Mouse (Mus musculus): ENCODE measurements around the gene Gm13275. TPM values are rescaled to one million over a fixed set of nuclear protein-coding genes. Genes with fewer than 3 reads are reported as not detected.
A peak's percentile ranks its signal among the peaks of the same experiment; 100 is the strongest.
"Not testable (repeated sequence)": the region's sequence is repeated elsewhere in the genome, so short reads cannot be mapped to it uniquely, and the experiment has no call there.

Gene Gm13275
- polyA plus RNA-seq (2015; fragmentation: Nextera tagmentation; extraction: Ambion mirVana): not detected in 2 replicates

DNA sequence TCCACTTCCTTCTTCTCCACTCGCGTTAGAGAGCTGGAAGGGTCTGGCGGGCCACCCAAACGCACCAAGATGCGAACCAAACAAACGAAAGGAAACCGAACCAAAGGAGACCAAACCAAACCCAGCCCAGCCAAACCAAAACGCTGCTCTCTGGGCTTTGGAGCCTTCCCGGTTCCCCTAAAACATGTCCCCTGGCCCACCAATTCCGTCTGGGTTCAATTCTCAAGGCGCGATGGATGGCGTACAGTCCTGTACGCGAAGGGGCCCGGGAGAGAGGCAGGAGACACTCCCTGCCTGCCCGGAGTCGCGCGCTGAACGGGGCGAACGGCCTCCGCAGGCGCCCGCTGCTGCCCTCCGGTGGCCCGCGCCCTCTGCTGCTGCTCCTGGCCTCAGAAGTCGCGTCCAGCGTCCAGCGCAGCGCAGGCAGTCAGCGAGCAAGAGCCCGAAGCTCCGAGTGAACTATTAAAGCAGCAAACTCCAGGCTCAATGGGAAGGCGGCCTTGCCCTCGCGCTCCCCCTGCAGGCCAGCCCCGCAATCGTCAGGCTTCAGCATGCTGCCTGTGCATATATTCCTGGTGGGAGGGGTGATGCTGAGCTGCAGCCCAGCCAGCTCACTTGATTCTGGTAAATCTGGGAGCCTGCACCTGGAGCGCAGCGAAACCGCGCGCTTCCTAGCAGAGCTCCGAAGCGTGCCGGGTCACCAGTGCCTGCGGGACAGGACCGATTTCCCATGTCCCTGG is at the start of gene Gm13275:
TSS of gene Gm13275 (plus strand) at position 552 of the 740 bp plus-strand sequence.
- H3K4me2 ChIP-seq (ENCODE audit: low read length); H3K27ac ChIP-seq (ENCODE audit: low read length); H3K36me3 ChIP-seq (ENCODE audit: control insufficient read depth, insufficient read depth, low read length); ATAC-seq; H3K4me1 ChIP-seq (ENCODE audit: control insufficient read depth, insufficient read depth, low read length); H3K27me3 ChIP-seq (ENCODE audit: control insufficient read depth, insufficient read depth, low read depth, low read length); H3K9ac ChIP-seq (ENCODE audit: low read depth, low read length); H3K9me3 ChIP-seq (replicated peaks; ENCODE audit: control insufficient read depth, low read length, poor library complexity, severe bottlenecking); H3K4me3 ChIP-seq (ENCODE audit: low read depth, low read length): not testable (repeated sequence)
- WGBS: 0% methylated on average over 1 of the region's 52 CpGs

DNA sequence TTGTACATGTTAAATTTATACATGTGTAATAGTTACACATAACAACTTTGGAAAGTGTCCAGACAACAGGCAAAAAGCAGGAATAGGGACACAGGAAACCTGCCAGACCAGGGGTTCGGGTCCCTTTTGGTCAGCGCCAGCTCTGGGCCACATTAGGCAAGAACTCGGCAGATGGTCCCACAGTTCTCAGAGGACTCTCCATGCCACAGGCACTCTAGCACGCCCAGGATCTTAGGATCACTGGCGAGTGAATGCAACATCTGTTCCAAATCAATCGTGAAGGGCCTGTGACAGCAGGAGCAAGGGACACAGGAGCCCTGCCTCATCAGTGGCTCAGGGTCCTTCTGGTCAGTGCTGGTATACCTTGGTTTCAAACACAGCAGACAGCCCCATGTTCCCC is 44.4 kb upstream of the Gm13275 start:
- no peaks in the 10 kb centered on the region for H3K9me3 ChIP-seq (replicated peaks; ENCODE audit: control insufficient read depth, low read length, poor library complexity, severe bottlenecking)

GRCm38 (mm10) chr4:88754818-88755340 is 39.4 kb upstream of the Gm13275 start, which contains the start of gene Gm13271:
Gene Gm13271 (plus strand): TSS chr4:88754868.
- not testable (repeated sequence) for H3K4me2 ChIP-seq (ENCODE audit: low read length); H3K27ac ChIP-seq (ENCODE audit: low read length); H3K4me3 ChIP-seq (ENCODE audit: low read depth, low read length); H3K27me3 ChIP-seq (ENCODE audit: control insufficient read depth, insufficient read depth, low read depth, low read length); ATAC-seq; H3K9ac ChIP-seq (ENCODE audit: low read depth, low read length); H3K9me3 ChIP-seq (replicated peaks; ENCODE audit: control insufficient read depth, low read length, poor library complexity, severe bottlenecking); H3K36me3 ChIP-seq (ENCODE audit: control insufficient read depth, insufficient read depth, low read length); H3K4me1 ChIP-seq (ENCODE audit: control insufficient read depth, insufficient read depth, low read length)
- WGBS: 77% methylated on average over 13 of the region's 15 CpGs

More for the DNA sequence above, 44.4 kb upstream of the Gm13275 start:
- Histone ChIP-seq H3K4me1 (ENCODE audit: control insufficient read depth, insufficient read depth, low read length) (no peaks in the 10 kb centered on the region), H3K27ac (ENCODE audit: low read length) (no peak overlapping the region), H3K36me3 (ENCODE audit: control insufficient read depth, insufficient read depth, low read length) (no peaks in the 10 kb centered on the region), H3K27me3 (ENCODE audit: control insufficient read depth, insufficient read depth, low read depth, low read length) (no peaks in the 10 kb centered on the region), H3K4me3 (ENCODE audit: low read depth, low read length) (no peak overlapping the region), H3K4me2 (ENCODE audit: low read length) (no peak overlapping the region), H3K9ac (ENCODE audit: low read depth, low read length) (no peak overlapping the region)
- 65% methylated on average over 6 of the region's 6 CpGs for WGBS
- no peak for ATAC-seq

GRCm38 (mm10) chr4:88756581-88757513 is 37.4 kb upstream of the Gm13275 start:
- 11% methylated on average over 28 of the region's 31 CpGs for WGBS

DNA sequence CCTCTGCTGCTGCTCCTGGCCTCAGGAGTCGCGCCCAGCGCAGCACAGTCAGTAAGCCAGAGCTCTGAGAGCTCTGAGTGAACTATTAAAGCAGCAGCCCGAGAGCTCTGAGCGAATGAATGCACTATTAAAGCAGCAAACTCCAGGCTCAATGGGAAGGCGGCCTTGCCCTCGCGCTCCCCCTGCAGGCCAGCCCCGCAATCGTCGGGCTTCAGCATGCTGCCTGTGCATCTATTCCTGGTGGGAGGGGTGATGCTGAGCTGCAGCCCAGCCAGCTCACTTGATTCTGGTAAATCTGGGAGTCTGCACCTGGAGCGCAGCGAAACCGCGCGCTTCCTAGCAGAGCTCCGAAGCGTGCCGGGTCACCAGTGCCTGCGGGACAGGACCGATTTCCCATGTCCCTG is 36.7 kb upstream of the Gm13275 start:
- peak overlapping the region; percentile 74 for H3K4me2 ChIP-seq (ENCODE audit: low read length)
- peak overlapping the region; percentile 45; the same call in 1 of the 2 replicates for H3K9ac ChIP-seq (ENCODE audit: low read depth, low read length)
- H3K4me3 ChIP-seq (ENCODE audit: low read depth, low read length): peak overlapping the region; percentile 41
- peak; percentile 100 for ATAC-seq
- H3K27me3 ChIP-seq (ENCODE audit: control insufficient read depth, insufficient read depth, low read depth, low read length); H3K36me3 ChIP-seq (ENCODE audit: control insufficient read depth, insufficient read depth, low read length); H3K9me3 ChIP-seq (replicated peaks; ENCODE audit: control insufficient read depth, low read length, poor library complexity, severe bottlenecking); H3K4me1 ChIP-seq (ENCODE audit: control insufficient read depth, insufficient read depth, low read length): not testable (repeated sequence)
- H3K27ac ChIP-seq (ENCODE audit: low read length): peak overlapping the region; percentile 55; the same call in 1 of the 2 replicates
- 0% methylated on average over 21 of the region's 21 CpGs for WGBS

More at GRCm38 (mm10) chr4:88756581-88757513, 37.4 kb upstream of the Gm13275 start:
- H3K9me3 ChIP-seq (replicated peaks; ENCODE audit: control insufficient read depth, low read length, poor library complexity, severe bottlenecking); ATAC-seq; H3K27me3 ChIP-seq (ENCODE audit: control insufficient read depth, insufficient read depth, low read depth, low read length); H3K36me3 ChIP-seq (ENCODE audit: control insufficient read depth, insufficient read depth, low read length); H3K4me1 ChIP-seq (ENCODE audit: control insufficient read depth, insufficient read depth, low read length): not testable (repeated sequence)
- H3K4me2 ChIP-seq (ENCODE audit: low read length): peak overlapping the region; percentile 74
- H3K9ac ChIP-seq (ENCODE audit: low read depth, low read length): peak overlapping the region; percentile 45; the same call in 1 of the 2 replicates
- peak overlapping the region; percentile 41 for H3K4me3 ChIP-seq (ENCODE audit: low read depth, low read length)
- H3K27ac ChIP-seq (ENCODE audit: low read length): peak overlapping the region; percentile 55; the same call in 1 of the 2 replicates

- H3K27me3 ChIP-seq (ENCODE audit: control insufficient read depth, insufficient read depth, low read depth, low read length); H3K9me3 ChIP-seq (replicated peaks; ENCODE audit: control insufficient read depth, low read length, poor library complexity, severe bottlenecking); H3K4me2 ChIP-seq (ENCODE audit: low read length); H3K9ac ChIP-seq (ENCODE audit: low read depth, low read length); H3K36me3 ChIP-seq (ENCODE audit: control insufficient read depth, insufficient read depth, low read length); H3K4me1 ChIP-seq (ENCODE audit: control insufficient read depth, insufficient read depth, low read length); ATAC-seq; H3K27ac ChIP-seq (ENCODE audit: low read length); H3K4me3 ChIP-seq (ENCODE audit: low read depth, low read length): not testable (repeated sequence)
- 90% methylated on average over 9 of the region's 9 CpGs for WGBS
These were observed 35.5 kb upstream of the Gm13275 start for GRCm38 (mm10) chr4:88758751-88759150.

GRCm38 (mm10) chr4:88759610-88760268 is 34.5 kb upstream of the Gm13275 start, which contains the start of gene Gm13283:
Gene Gm13283 (plus strand): TSS chr4:88760119.
- H3K27me3 ChIP-seq (ENCODE audit: control insufficient read depth, insufficient read depth, low read depth, low read length); H3K9me3 ChIP-seq (replicated peaks; ENCODE audit: control insufficient read depth, low read length, poor library complexity, severe bottlenecking); H3K27ac ChIP-seq (ENCODE audit: low read length); H3K9ac ChIP-seq (ENCODE audit: low read depth, low read length); H3K36me3 ChIP-seq (ENCODE audit: control insufficient read depth, insufficient read depth, low read length); H3K4me1 ChIP-seq (ENCODE audit: control insufficient read depth, insufficient read depth, low read length); ATAC-seq: not testable (repeated sequence)
- peak within 1 kb of the TSS; percentile 32 for H3K4me3 ChIP-seq (ENCODE audit: low read depth, low read length)
- peak within 1 kb of the TSS; percentile 60 for H3K4me2 ChIP-seq (ENCODE audit: low read length)
- WGBS: 36% methylated on average over 6 of the region's 14 CpGs

DNA sequence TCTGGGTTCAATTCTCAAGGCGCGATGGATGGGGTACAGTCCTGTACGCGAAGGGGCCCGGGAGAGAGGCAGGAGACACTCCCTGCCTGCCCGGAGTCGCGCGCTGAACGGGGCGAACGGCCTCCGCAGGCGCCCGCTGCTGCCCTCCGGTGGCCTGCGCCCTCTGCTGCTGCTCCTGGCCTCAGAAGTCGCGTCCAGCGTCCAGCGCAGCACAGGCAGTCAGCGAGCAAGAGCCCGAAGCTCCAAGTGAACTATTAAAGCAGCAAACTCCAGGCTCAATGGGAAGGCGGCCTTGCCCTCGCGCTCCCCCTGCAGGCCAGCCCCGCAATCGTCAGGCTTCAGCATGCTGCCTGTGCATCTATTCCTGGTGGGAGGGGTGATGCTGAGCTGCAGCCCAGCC is 33.9 kb upstream of the Gm13275 start:
- H3K4me1 ChIP-seq (ENCODE audit: control insufficient read depth, insufficient read depth, low read length); ATAC-seq; H3K27ac ChIP-seq (ENCODE audit: low read length); H3K27me3 ChIP-seq (ENCODE audit: control insufficient read depth, insufficient read depth, low read depth, low read length); H3K9ac ChIP-seq (ENCODE audit: low read depth, low read length); H3K9me3 ChIP-seq (replicated peaks; ENCODE audit: control insufficient read depth, low read length, poor library complexity, severe bottlenecking); H3K36me3 ChIP-seq (ENCODE audit: control insufficient read depth, insufficient read depth, low read length): not testable (repeated sequence)
- Histone ChIP-seq H3K4me3 (ENCODE audit: low read depth, low read length) (peak overlapping the region; percentile 32), H3K4me2 (ENCODE audit: low read length) (peak overlapping the region; percentile 60)
- WGBS: 0% methylated on average over 12 of the region's 28 CpGs

Data from midbrain, embryonic 16.5 days (tissue).